Mouse (Mus musculus): ENCODE measurements around the gene Spag7.

DNA sequence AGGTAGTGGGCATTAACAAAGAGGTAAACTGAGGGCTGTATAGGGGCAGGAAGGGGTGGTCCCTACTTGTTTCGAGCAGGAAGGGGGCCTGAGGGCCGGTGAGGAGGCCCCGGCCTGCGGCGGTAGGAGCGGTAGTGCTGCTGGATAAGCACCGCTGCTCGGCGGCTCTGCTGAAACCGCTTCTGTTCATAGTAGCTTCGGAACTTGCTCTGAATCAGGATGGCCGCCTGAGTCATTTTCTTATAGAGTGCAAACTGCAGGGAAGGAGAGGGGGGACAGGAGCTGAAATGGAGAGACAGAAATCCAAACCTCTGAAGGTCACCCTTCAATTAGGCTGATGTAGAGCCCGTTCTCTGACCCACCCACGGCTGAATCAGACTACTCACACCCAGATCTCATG, 1.3 kb upstream of the Spag7 start:
- TF ChIP-seq CTCF (IDR thresholded peaks at IDR 0.05; ENCODE audit: low read depth, low read length) (no peak), POLR2A (IDR thresholded peaks at IDR 0.05; ENCODE audit: extremely low read depth, insufficient read depth, low read length) (no peak)

All from liver, adult 2 months (tissue).